Mouse (Mus musculus): Measurements from ENCODE around the gene Ccser1.

GRCm38 (mm10) chr6:61248700-61249099, 68.6 kb downstream of the Ccser1 start:
- TF ChIP-seq CTCF (IDR thresholded peaks at IDR 0.05; ENCODE audit: low read depth) = peak; percentile 6; the same call in 1 of the 2 replicates
- no peak for TF ChIP-seq EP300 (optimal IDR thresholded peaks at IDR 0.05)

Measured in stomach, postnatal 0 days (tissue).